Mouse (Mus musculus) embryo, embryonic 11 days (tissue): Measurements from ENCODE around the gene Gpr55.

Source experiments
- DNase-seq: peaks from one replicate; pipeline ENCODE4 v3.0.0-alpha.2; 2015

Gpr55 gene

GRCm38 (mm10) chr1:85957290-85957689 is 3.5 kb downstream of the Gpr55 start:
- DNase-seq, result no peak

GRCm38 (mm10) chr1:85955150-85955549 is 5.7 kb downstream of the Gpr55 start:
- no peak for DNase-seq

GRCm38 (mm10) chr1:85949085-85949684 is 11.6 kb downstream of the Gpr55 start:
- no peak for DNase-seq

GRCm38 (mm10) chr1:85942318-85942717 is 18.5 kb downstream of the Gpr55 start:
- DNase-seq, result no peak

DNA sequence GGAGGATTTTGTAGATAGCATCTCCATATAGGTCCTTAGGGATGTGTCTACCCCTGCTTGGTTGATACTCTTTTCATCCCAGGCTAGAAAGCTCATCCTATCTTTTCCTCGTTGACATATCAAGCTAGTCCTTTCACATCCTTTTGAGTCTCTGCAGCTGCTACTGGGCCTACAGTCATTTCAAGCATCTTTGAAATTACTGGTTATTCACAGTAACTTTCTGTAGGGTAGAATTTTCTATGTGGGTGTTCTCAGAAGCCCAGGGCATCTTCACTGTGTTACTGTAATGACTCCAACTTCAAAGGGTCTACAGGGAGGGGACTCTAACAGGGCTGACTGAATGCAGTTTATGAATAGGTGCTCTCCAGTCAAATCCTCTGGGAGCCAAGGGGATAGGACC is 23.5 kb downstream of the Gpr55 start:
- DNase-seq, result no peak

DNA sequence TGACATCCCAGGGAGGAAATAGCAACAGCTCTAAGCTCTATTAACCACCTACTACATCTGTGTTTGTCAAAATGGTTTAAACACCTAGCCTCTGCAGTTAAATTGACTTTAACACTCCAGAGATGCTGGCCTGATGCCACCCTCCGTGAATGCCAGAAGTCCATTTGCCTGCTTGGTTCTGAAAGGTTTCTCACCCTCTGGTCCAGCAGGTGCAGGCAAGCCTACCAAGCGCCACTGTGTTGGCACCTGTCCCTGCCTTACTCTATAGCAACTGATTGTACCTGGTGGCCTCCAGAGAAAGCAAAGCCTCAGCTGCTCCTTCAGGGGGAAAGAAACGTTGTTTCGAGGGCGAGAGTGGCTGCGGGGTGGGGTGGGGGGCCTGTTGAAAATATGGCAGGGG is 24.5 kb downstream of the Gpr55 start:
- DNase-seq, result no peak

- DNase-seq, result peak; percentile 68
Observed at GRCm38 (mm10) chr1:85935148-85935852, 25.5 kb downstream of the Gpr55 start.

DNA sequence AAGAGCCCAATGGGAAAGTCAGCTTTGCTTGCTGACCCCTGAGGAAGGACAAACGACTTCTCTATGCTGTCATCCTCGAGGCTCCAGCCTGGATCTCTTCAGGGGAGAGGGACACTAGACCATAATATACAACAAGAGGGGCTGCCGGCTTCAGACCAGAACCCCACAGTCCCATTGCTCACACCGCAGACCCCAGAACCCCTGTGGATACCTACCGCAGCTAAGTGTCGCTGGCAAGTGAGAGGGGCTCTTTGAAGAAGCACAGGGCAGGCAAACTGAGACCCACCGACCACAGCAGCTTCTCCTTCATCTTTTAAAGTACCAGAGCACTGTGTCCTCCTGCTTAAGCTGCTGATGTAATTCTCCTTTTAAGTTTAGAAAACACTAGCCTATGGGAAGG is 26.2 kb downstream of the Gpr55 start:
- no peak for DNase-seq

- peak; percentile 79 for DNase-seq
Observed at GRCm38 (mm10) chr1:85933631-85934465, 27.0 kb downstream of the Gpr55 start.

- peak; percentile 24 for DNase-seq
Observed at GRCm38 (mm10) chr1:85933226-85933625, 27.6 kb downstream of the Gpr55 start.

DNA sequence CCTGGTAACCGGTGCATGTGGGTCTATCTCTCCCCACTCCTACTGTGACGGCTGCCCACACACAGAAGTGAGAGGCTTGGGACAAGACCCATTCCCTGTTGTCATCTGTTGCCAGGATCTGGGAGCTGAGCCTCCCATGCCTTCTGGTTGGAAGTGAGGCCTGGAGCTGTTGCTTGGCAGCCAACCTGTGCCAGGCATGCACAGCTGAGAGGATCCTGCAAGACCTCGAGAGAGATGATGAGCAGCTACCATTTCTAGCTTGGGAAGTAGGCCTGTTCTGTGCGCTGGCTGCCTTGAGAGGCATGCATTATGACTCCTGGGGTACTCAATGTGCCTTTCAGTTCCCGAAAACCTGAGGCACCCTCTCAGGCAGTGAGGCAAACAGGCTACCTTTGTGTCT is 29.6 kb downstream of the Gpr55 start:
- no peak for DNase-seq

GRCm38 (mm10) chr1:85929406-85929805 is 31.4 kb downstream of the Gpr55 start:
- no peak for DNase-seq

DNA sequence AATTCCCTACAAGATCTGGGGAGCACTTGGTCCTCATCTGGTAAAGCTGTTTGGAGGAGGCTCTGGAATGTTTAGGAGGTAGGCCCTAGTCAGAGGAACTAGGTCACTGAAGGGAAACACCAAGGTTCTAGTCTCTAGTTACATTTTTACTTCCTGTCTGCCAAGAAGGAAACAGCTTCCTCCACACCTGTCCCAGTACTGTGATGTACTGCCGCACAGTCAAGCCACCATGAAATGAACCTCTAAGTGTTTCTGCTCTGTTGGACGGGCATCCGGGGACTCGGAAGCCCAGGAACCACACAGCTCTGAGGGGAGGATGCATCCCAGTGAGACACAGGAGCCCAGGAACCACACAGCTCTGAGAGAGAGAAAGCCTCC is 32.1 kb downstream of the Gpr55 start:
- no peak for DNase-seq

GRCm38 (mm10) chr1:85928057-85928687 is 32.6 kb downstream of the Gpr55 start, which contains the start of gene 4933407L21Rik:
TSS of gene 4933407L21Rik (plus strand) at chr1:85928483.
- peak; percentile 71 for DNase-seq

DNA sequence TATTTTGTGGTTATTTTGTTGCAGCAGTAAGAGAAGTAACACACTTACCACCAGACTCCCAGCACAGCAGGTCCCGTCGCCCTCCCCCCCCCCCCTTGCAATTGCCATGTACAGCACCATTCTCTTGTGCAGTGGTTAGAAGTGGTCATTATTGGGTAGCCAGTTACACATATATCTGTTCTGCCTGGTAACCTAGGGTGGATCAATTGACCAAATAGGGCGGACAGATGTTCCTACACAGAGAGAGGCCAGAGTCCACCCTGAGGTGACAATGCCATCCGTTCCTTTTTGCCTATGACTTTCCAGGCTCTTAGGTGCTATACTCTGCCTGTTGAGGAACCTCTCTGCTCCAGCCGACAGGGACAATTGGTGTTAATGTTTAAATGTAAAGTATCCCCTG is 35.6 kb downstream of the Gpr55 start:
- no peak for DNase-seq

DNA sequence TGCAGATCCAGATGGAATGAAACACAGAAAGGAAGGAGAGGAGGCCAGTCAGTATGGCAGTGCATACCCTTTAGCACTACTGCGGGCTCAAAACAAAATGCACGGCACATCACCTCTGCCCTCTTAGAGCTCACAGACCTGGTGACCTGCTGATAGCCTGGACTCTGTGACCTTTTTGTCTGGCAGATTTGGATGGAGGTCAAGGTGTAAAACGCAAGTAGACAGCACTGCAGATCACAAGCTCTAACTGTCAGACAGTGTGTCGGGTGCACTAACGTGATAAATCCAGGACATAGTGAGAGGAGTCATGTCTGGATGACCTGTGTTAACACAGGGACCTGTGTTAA is 38.0 kb downstream of the Gpr55 start:
- DNase-seq, result no peak

DNA sequence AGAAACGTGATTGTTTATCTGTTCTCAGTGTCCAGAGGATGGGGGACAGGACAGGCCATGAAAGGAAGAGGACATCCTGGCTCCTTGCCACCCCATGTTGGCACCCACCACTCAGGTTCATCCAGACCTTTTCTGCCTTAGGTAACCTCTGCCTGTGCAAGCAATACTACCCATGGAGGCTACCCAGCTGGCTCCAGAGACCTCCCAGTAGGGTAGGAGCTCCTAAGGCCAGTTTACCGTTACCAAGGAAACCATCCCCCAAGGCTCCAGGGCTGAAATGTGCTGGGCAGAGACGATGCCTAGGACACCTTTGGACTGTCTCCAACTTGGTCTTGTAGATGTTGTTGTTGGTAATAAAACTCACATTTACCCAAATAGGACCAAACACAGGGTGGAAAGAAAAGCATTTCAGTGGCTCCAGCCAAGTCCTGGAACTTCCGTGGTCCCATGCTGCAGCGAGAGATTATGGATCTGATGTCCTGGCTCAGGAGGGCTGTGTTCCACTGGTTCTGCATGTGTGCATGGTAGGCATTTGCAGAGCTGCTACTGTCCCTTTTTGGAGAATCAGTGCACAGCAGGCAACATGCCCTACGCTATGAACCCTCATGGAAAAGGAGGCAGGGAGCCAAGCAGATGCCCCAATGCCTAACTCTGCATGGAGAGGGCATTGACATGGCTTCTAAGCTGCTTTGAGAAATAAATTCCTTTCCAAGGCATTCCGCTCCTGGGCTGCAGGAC is 38.5 kb downstream of the Gpr55 start:
- DNase-seq, result no peak

DNA sequence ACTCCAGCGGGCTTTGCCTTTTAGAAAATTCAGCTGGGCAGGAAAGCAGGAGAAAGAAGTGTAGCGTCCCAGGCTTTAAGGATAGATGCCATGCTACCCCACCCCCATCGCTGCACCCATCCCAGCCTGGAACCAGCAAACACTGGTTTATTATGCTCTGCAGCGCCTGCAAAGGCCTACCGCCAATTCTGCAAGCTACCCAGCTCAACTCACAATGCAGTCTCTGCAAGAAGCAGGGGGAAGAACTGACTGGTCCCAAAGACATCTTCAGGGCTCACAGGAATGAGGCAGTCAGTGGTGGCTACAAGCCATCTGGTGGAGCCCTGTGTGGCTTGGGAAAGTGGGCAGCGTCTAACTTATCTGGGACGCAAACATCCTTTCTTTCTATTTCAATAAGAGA is 39.1 kb downstream of the Gpr55 start:
- no peak for DNase-seq

DNA sequence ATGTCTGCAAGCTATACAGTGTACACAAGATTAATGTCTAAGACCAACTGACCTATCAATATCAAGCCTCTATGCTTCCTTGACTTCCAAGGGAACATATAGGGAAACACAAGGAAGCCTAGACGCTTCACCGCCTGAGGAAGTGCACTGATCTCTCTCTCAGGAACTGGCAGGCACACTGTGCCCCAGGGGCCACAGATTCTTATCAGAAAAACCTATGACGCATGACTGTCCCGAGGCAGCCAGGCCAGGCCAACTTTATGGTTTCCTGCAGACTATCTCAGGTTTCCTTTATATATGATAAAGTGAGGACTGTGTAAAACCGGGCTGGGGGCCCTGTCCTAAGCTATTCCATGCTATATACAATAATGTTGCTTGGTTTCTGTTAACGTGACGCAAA is 41.2 kb downstream of the Gpr55 start:
- no peak for DNase-seq

- DNase-seq, result peak; percentile 74
Observed at GRCm38 (mm10) chr1:85916830-85917450, 43.9 kb downstream of the Gpr55 start.

- no peak for DNase-seq
Observed at GRCm38 (mm10) chr1:85915890-85916289, 44.9 kb downstream of the Gpr55 start.

- no peak for DNase-seq
Observed at GRCm38 (mm10) chr1:85913078-85913755, 47.6 kb downstream of the Gpr55 start.
